Mouse (Mus musculus): ENCODE results near the gene S100a11. TPM values are rescaled to one million over a fixed set of nuclear protein-coding genes. Genes with fewer than 3 reads are reported as not detected.
"Not testable (repeated sequence)": the region's sequence is repeated elsewhere in the genome, so short reads cannot be mapped to it uniquely, and the experiment has no call there.

S100a11 gene
- total RNA-seq, 2 experiments from 2014 or later, result 97.8 to 1,648 TPM

DNA sequence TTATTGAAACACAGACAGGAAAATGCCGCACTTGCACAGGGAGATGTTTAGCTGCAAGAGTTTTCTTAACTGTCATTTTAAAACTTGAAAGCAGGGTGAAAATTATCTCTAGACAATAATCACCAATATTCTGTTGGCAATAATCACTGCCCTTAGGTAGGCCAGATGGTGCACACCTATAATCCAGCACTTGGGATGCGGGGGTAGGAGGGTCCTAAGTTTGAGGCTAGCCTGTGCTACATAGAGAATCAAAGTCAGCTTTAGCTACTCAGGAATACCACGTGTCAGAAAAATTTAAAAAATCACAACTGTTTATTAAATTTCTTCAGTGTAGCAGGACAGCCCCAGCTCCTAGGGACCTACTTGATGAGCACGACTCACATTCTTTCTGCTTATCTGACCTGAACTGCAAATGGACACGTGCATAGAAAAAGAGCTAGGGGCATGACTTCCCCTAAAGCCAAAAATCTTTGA lies 395 bp upstream of the S100a11 start:
- ATAC-seq (replicated peaks; ENCODE audit: poor library complexity, severe bottlenecking), result no peak

DNA sequence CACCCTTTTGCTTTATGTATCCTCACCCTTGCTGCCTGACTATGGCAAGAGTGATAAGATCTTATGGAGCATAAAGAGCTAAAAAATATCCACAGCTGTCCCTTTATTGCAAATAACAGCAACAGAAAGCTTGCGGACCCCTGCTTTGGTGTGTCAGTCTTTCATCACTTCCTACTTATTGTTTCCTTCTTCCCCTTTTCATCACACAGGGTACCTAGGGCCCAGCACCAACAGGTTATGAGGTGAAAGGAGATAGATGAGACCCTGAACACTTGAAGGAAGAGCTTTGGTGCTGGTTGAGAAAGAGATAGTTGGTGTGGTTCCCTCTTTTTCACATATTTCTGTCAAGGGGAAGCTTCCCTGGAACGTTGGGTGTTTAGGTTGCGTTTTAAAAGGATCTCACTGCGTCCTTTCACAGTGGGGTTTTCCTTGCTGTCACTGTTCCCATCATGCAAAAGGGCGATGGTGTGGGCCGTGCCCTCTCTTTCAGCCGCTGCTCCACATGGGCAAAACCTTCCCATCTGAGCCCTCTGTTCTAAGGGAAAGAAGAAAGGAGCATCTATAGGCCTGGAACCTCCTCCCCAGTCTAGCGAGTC lies 1.3 kb downstream of the S100a11 start:
- peak; percentile 70 for ATAC-seq (replicated peaks; ENCODE audit: poor library complexity, severe bottlenecking)

DNA sequence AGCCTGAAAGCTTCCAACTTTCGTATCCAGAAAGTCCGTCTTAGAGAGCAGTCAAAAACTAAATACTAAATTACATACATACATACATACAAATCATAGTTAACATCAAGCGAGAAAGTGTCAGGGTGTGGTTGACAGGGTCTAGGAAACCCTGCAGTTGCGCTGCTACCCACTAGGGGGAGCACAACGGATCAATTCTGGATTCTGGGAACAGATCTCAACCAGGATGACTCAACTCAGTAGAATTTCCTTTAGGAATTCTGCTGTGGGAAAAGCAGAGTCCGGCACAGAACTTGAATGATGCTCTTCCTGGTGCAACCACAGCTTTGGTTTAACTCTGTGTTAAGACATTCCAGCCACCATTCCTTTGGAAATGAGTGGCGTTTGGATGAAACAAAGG lies 2.3 kb downstream of the S100a11 start:
- no peak for ATAC-seq (replicated peaks; ENCODE audit: poor library complexity, severe bottlenecking)

DNA sequence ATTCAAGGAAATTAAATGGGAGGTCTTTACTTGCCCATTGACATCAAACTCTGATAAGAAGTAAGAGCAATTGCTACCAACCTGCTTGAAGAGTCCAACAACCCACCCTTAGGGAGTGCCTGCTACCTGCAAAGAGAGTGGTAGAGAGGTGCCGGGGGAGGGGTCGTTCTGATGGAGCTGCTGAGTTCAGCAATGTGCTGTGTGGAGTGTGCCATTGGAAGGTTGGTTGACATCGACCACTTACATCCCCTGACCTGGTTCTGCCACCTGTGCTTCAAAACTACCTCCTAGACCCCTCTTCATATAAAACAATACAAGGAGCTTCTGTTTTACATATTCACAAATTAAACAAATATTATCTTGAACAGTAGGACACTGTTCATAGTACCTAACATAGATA lies 7.0 kb downstream of the S100a11 start:
- ATAC-seq (replicated peaks; ENCODE audit: poor library complexity, severe bottlenecking), result no peak

DNA sequence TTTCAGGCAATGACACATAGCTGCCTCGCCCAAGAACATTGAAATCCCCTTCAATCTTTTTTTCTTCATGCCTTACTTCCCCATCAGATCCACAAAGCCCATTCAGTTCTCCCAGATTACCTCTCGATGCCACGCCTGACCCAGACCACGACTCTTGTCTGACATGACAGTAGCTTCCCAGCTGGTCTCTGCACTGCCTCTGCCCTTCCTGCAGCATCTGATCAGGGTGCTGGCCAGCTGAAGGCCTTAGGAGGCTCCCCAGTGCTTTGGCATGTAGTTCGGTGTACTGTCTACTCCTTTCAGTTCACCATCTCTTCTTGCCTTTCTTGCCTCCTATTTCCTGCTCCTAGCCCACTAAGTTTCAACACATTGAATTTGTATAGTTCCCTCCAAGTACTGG lies 8.5 kb downstream of the S100a11 start:
- ATAC-seq (replicated peaks; ENCODE audit: poor library complexity, severe bottlenecking), result peak; percentile 40

DNA sequence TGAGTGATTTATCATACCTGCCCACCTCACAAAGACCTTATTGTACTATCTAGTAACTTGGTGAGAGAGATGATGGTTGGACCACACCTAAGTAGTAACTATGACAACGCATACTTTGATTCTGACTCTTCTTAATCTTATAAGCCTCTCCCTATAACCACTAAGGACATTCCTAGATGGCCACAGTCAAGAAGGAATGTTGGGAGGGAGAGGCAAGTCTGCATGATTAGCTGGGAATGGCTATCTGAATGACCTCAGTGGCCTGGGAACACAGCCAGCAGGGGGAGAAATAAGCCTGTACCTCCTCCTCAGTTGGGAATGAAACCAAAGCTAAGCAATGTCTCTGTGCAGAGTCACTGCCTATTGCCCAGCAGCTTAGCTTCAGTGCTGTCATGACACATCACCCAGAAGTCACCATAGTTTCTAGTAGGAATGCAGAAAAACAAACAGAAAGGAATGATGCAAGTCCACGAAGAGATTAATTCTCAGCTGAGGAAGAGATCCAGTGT lies 16.8 kb downstream of the S100a11 start:
- peak; percentile 25; the same call in 1 of the 2 replicates for ATAC-seq (replicated peaks; ENCODE audit: poor library complexity, severe bottlenecking)

DNA sequence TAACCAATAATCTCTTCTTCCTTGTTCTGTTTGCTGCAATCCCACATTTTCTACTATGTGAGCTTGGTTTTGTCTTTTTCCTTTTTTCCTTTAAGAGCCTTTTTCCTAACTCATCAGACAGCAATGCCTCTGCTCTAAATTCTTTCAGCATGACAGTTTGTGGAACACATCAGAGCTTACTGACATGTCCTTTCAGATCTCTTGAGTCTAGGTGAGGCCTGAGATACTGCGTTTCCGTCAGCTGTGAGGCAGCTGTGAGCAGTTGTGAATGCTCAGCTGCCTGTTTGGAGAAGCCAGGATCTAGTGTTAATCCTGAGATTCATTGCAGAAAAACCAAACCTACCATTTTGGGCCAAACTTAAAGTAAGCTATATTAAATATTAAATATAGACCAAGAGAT lies 18.2 kb downstream of the S100a11 start:
- ATAC-seq (replicated peaks; ENCODE audit: poor library complexity, severe bottlenecking), result no peak

DNA sequence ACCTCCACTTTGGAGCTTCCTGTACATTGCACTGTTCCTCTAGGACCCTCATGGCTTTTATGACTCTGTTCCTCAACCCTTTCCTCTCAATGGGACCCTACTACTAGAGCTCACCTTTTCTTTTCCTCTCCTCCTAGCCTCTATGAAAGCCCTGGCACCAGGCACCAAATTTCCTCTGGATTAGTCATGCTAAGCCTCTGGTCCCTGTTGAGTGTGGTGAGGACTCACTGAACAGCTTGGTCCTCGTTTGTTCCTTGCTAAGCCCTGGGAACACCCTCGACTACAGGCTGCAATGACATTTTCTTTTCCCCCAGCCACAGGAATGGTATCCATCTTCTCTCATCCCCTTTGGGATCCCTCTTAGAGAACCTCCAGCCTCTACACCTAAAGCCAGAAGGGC lies 21.2 kb downstream of the S100a11 start:
- no peak for ATAC-seq (replicated peaks; ENCODE audit: poor library complexity, severe bottlenecking)

DNA sequence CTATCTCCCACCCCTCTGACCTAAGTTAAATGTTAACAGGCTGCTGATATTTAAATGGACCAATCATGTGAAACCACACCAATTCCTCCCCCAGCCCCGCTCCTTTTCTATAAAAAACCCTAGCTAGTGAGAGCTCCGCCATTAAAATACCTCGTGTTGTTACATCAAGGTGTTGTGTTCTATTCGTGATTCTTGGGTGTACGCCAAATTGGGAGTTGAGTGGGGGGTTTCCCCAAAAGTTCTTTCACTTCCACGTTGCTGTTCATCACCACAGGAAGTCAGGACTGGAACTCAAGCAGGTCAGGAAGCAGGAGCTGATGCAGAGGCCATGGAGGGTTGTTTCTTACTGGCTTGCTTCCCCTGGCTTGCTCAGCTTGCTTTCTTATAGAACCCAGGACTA lies 23.9 kb downstream of the S100a11 start:
- not testable (repeated sequence) for ATAC-seq (replicated peaks; ENCODE audit: poor library complexity, severe bottlenecking)

DNA sequence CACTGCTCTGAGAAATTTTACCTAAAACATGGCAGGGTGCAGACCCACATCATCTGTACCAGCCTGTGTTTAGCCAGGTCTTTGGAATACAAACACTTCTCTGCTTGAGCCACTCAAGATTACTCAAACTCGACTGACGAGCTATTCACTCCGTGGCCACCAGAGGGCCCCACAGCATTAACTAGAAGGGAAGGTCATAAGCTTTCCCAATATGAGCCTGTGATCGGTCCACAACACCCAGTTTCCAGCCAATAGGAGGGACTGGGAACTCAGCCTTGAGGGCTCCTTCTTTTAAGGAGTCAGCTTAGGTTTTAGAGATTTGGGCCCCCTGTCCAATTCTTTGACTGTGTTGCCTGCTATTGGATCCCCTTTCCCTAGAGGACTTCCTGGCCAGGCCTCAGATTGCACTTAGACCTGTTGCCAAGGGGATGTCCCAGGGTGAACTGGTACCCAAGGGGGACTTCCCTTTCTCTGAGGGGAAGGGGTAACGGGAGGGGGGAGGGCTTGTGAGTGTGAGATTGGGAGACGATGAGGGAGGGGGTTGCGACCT lies 26.9 kb downstream of the S100a11 start:
- peak; percentile 83 for ATAC-seq (replicated peaks; ENCODE audit: poor library complexity, severe bottlenecking)

DNA sequence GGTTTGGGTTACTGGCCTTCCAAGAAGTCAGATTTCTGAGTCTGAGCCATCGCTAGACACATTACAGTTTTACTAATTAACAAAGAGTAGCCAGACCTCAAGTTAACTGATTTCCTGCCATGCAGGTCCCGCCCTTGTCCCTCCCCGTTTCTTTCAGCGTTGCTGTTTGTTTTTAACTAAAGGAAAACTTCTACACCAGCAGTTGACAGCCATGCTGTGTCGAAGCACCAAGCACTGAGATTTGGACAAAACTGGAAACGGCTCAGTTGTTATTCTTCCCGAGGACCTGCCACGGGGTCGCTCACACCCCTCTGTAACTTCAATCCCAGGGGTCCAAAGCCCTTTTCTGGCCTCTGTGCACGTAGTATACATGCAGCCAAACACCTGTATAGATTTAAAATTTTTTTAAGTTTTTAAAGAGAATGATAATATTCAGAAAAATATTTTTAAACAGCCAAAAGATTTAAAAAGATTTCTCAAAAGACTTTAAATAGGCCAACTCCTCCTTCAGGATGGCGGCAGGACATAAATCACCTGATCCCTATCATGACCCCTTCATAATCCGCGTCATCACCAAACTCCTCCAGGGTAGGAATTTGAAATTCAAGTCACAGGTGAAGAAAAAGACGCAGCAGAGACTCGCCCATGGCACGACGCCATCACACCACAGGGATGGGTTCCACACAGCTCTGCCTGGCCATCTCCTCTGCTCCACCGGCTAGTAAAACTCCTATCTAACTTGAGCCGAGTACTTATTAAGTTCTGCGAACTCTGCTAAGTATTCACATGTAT lies 27.7 kb downstream of the S100a11 start:
- no peak for ATAC-seq (replicated peaks; ENCODE audit: poor library complexity, severe bottlenecking)

DNA sequence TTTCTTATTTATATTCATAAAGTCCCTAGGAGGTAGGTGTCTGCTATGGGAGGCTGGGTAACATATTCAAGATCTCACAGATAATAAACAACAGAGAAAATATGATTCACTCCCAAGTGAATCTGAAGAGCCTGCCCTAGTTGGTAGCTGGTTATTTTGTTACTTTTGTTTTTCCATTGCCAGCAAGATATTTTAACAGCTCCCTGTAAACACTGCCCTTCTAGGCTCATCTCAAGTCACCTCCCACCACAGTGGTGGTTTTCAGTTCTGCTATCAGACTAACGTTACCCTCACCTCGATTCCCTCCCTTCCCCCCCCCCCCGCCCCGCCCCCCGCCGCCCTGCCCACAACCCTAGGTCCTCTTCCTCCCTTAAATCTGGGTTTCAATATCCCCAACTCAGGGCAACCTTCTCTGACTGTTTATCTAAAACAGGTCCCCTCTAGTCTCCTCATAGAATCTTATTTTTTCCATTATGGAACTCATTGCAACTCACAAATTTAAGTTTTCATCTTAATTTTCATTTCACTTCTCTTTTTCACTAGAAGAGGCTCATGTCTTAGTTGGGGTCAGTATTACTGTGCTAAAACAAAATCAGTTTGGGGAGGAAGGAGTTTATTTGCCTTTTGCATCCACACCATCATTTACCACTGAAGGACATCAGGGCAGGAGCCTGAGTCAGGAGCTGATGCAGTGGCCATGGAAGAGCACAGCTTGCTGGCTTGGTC lies 28.4 kb downstream of the S100a11 start:
- peak; percentile 18 for ATAC-seq (replicated peaks; ENCODE audit: poor library complexity, severe bottlenecking)

DNA sequence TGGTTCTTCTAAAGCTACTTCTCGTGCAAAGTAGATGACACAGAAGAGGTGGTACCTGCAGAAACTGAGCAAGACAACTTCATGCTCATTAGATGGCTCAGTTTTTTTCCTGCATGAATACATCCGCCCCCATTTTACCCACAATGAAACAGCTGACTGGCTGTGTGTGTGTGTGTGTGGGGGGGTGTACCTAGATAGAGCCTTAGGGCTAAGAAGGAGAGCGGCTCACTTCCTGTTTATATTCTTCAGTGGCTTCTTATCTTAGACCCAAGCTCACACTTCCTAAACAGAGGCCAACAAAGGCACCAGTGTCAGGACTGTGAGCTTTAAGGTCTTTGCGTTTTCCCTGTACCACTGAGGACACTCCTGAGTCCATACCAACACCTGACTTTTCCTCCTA lies 29.7 kb downstream of the S100a11 start:
- peak; percentile 54 for ATAC-seq (replicated peaks; ENCODE audit: poor library complexity, severe bottlenecking)

DNA sequence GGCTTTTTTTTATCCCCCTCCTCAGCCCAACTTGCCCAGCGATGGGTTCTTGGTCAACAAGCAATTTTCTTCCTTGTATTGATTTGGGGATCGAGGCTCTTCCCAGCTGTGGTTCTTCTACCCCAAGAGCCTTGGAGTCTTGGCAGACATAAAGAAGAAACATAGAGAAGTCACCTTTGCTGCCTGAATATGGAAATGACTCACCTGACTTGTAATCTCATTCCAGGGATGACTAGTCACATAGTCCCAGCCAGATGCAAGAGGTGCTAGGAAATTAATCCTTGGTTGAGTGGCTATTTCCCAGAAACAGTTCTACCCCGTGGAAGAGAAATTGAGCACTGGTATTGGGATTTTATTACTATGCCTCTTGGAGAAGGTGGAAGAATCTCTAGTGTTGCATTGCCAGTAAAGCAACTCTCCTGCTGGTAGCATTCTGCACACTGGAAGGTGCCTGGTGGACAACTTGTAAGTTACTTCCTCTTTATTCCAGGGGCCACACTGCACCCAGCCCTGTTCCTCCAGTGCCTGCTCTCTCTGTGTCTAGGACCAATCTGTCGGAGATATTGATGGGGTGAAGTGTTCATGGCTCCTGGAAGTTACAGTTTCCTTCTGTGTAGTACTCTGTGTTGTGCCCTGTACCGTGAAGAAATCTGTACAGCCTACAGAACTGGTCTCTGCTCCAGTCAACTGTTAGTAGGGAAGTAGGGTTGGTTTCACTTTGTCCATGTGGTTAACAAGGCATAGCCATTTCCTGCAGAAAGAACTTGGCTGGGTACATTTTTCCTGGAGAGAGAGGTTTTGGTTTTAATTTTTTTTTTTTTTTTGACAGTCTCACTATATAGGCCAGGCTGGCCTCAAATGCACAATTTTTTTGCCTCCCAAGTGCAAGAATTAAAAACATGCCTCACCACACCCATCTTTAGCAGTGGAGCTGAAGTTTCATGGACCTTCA lies 31.9 kb downstream of the S100a11 start:
- peak; percentile 51 for ATAC-seq (replicated peaks; ENCODE audit: poor library complexity, severe bottlenecking)

DNA sequence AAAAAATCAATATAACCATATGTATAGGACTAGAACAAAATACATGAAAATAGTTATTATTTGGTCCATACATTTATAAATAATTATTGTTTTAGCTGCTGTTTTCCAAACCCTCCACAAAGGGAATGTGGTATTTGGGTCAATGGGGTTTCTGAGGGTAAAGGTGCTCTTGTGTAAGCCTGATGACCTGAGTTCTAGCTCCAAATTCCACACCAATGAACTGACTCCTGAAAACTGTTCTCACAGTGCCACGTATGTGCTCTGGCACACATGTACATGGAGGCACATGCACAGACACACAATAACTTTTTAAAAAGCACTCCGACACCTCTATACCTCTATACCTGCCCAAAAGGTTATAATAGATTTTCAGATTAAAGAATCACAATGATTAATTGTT lies 33.0 kb downstream of the S100a11 start:
- no peak for ATAC-seq (replicated peaks; ENCODE audit: poor library complexity, severe bottlenecking)

DNA sequence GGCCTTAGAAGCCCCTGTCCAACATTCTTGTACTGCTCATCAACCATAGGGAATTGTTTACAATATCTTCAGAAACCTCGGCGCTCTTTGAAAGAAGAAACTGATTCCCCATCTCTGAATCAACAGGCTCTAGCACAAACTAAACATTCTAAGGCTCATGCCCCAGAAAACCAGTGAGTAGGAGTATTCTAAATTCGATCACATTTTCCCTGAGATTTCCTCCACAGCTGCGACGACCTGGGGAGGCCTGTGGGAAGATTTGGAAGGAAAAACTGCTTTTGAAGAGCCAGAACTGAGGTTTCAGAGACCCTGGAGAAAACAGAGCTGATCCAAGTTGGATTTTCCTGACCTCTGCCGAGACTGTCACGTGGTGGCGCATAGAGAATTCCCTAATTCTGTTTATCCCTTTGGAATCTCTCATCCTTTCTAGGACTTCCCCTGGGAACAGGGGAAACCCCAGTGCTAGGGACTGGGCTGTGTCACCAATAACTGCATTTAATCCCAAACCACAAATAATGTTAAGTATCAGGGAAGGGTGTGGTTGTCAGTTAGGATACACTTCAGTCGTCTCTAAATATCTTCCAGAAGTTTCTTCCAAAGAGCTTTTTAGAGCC lies 33.6 kb downstream of the S100a11 start:
- ATAC-seq (replicated peaks; ENCODE audit: poor library complexity, severe bottlenecking), result no peak

DNA sequence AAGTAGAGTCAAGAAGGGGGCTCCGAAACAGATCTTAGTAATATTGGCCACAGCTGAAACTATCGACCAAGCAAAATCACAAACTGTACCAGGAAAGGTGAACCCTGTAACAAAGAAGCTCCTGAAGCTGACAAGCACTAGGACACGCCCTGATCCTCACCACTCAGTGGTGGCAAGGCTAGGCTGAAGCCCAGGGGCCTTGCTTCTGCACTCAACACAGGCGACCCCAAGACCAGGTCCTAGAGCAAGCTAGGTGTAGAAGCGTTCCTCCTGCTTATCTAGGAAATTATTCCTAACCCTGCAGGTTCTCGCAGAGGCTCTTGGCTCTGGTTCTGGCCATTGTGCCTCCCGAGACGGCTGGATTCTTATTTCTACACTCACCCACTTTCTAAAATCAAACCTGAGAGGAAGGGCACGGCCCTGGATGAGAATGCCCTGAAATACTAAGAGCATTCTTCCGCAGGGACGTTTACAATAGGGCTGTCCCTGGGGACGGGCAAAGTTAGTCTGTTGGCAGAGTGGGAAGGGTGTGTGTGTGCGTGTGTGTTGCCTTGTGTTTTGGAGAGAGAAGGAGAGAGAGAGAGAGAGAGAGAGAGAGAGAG lies 34.2 kb downstream of the S100a11 start:
- ATAC-seq (replicated peaks; ENCODE audit: poor library complexity, severe bottlenecking), result no peak

DNA sequence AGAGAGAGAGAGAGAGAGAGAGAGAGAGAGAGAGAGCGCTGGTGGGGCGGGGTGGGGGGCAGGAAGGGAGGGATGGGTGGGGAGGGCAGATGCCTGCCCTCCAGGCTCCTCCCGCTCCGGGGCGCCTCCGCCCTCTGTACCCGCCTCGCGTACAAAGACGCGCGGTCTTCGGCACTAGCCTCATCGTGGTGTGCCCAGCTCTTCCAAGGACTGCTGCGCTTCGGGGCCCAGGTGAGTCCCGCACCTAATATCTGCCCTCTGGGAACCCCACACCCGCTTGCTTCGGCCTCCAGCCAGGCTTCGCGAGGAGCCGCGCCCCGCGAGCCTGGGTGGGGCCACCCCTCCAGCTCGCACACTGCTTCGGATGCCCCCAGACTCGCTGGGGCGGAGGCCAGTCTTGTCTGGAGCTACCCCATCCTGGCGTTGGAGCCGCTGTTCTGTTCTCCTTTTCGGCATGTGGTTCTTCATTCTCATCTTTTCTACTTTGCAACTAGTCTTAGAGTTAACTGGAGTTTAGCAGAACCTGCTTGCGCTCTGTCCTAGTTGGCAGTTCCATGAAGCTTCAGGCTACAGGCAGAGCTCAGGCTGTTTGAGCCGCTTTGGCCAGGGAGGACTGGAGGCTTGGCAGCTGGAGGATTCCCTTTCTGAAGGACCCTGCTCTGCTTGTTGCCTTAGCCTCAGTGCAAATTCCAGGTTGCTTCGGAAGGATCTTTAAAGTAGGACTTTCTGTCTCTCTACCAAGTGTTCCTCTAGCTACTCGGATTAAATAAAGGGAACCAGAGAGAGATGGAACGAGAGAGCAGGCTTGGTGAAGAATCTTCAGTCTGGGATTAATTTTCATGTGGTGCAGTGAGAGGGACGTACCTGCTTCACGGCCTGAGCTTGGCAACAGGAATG lies 34.9 kb downstream of the S100a11 start, which contains the start of gene S100a10:
Gene S100a10 (plus strand): TSS at position 100 of the 897 bp plus-strand sequence.
- peak; percentile 37 for ATAC-seq (replicated peaks; ENCODE audit: poor library complexity, severe bottlenecking)

Measured in granulocyte monocyte progenitor cell, adult 5-6 weeks (primary cell).